Mouse (Mus musculus) intestine, postnatal 0 days (tissue): ENCODE measurements around the gene Ctdspl. TPM values are rescaled to one million over a fixed set of nuclear protein-coding genes. Genes with fewer than 3 reads are reported as not detected.

Source experiments
- ATAC-seq: fragments of 200-750 bp; cut with Nextera tagmentation; 2 replicates; pipeline ENCODE4 v1.8.0; 2017; ENCODE audit warnings: mild to moderate bottlenecking, moderate TSS enrichment, moderate library complexity
- H3K27ac ChIP-seq: fragments of 300-500 bp; sonication (generic); 2 replicates; pipeline ENCODE4 v1.5.1; 2014; ENCODE audit warnings: mild to moderate bottlenecking, low read depth, low read length, moderate library complexity
- H3K27me3 ChIP-seq: fragments of 300-500 bp; sonication (generic); replicated peaks from 2 replicates; pipeline ENCODE4 v1.6.1; 2014; ENCODE audit warnings: low read length, mixed read lengths; ENCODE audit not compliant: control insufficient read depth, insufficient read depth
- H3K36me3 ChIP-seq: fragments of 300-500 bp; sonication (generic); 2 replicates; pipeline ENCODE4 v1.6.1; 2014; ENCODE audit warnings: mild to moderate bottlenecking, moderate library complexity; ENCODE audit not compliant: control insufficient read depth, insufficient read depth
- H3K4me1 ChIP-seq: fragments of 300-500 bp; sonication (generic); replicated peaks from 2 replicates; pipeline ENCODE4 v1.6.1; 2014; ENCODE audit warnings: antibody characterized with exemption, low read length, mixed read lengths; ENCODE audit not compliant: control insufficient read depth, insufficient read depth
- H3K4me2 ChIP-seq: fragments of 300-500 bp; sonication (generic); replicated peaks from 2 replicates; pipeline ENCODE4 v1.6.1; 2014; ENCODE audit warnings: low read depth, mild to moderate bottlenecking, moderate library complexity
- H3K4me3 ChIP-seq: fragments of 300-500 bp; sonication (generic); 2 replicates; pipeline ENCODE4 v1.5.1; 2014; ENCODE audit warnings: low read depth, low read length
- H3K9ac ChIP-seq: fragments of 300-500 bp; sonication (generic); 2 replicates; pipeline ENCODE4 v1.6.1; 2014; ENCODE audit warnings: mild to moderate bottlenecking, low read depth, low read length
- H3K9me3 ChIP-seq: fragments of 300-500 bp; sonication (generic); 2 replicates; pipeline ENCODE4 v1.6.1; 2016; ENCODE audit warnings: mixed run types; ENCODE audit not compliant: control insufficient read depth
- CTCF ChIP-seq: sonication (generic); IDR thresholded peaks from 2 replicates; pipeline ENCODE4 v1.5.1; 2016; ENCODE audit warnings: low read depth, mild to moderate bottlenecking, control low read depth, antibody characterized with exemption, moderate library complexity
- WGBS: fragments of 180-500 bp; shearing (Covaris S2); extraction: QIAGEN DNeasy Blood & Tissue Kit; methylation state at CpG from one replicate; pipeline ENCODE4 v1.1.7; 2014; 5-methylcytosine and 5-hydroxymethylcytosine counted together
- microRNA-seq: library from miRNA; unstranded; fragments of <30 nt; microRNA quantifications from one replicate; pipeline ENCODE4, GENCODE M21; 2016
- polyA plus RNA-seq: library from polyadenylated mRNA; unstranded; fragments of >200 nt; fragmentation: Nextera tagmentation; extraction: Ambion mirVana; gene quantifications from 2 replicates; pipeline ENCODE4 v1.2.1, GENCODE M21; 2015

Gene Ctdspl
- polyA plus RNA-seq, 1 experiment from 2014 or later, result 17.0 TPM

GRCm38 (mm10) chr9:119091581-119092310 lies 165.5 kb downstream of the Ctdspl start:
- TF ChIP-seq CTCF, result no peak
- no peak for ATAC-seq
- H3K36me3 ChIP-seq, result no peaks in the 10 kb centered on the region
- 74% methylated on average over 12 of the region's 12 CpGs for WGBS
- peak overlapping the region; percentile 86; the same call in 1 of the 2 replicates for H3K4me2 ChIP-seq
- no peak overlapping the region for H3K9ac ChIP-seq
- no peaks in the 10 kb centered on the region for H3K9me3 ChIP-seq
- H3K4me3 ChIP-seq, result no peak overlapping the region
- H3K4me1 ChIP-seq, result no peaks in the 10 kb centered on the region
- no peak overlapping the region for H3K27ac ChIP-seq
- peaks cover 4% of the 10 kb centered on the region; the same call in 1 of the 2 replicates for H3K27me3 ChIP-seq

- H3K27me3 ChIP-seq, result peaks cover 4% of the 10 kb centered on the region; the same call in 1 of the 2 replicates
- ATAC-seq, result no peak
- no peaks in the 10 kb centered on the region for H3K9me3 ChIP-seq
- H3K9ac ChIP-seq, result peak overlapping the region; percentile 51
- no peak for TF ChIP-seq CTCF
- peak overlapping the region; percentile 54 for H3K4me3 ChIP-seq
- H3K36me3 ChIP-seq, result no peaks in the 10 kb centered on the region
- WGBS, result 5% methylated on average over 45 of the region's 45 CpGs
- no peak overlapping the region for H3K27ac ChIP-seq
- peak overlapping the region; percentile 86 for H3K4me2 ChIP-seq
- H3K4me1 ChIP-seq, result no peaks in the 10 kb centered on the region
These were observed 166.5 kb downstream of the Ctdspl start for GRCm38 (mm10) chr9:119092473-119093418.

Small RNA genes within 50 kb of the gene (microRNA-seq; reads per million reads assigned to microRNA genes)
- 17.9 reads per million, percentile 27 among the genes with 10 or more reads in this experiment for gene Mir26a-1

Other genes starting within 250 kb of the Ctdspl start
- 3.6 and 5.1 TPM in 2 replicates for gene Vill, start 126.3 kb downstream of the Ctdspl start, polyA plus RNA-seq
- 6.3 and 6.5 TPM in 2 replicates for gene Plcd1, start 167.0 kb downstream of the Ctdspl start, polyA plus RNA-seq
- gene Dlec1, start 176.0 kb downstream of the Ctdspl start, polyA plus RNA-seq, result 0.05 and 0.07 TPM in 2 replicates
- 16.4 and 17.5 TPM in 2 replicates for gene Acaa1b, start 230.6 kb downstream of the Ctdspl start, polyA plus RNA-seq
- not detected in 2 replicates for gene Gm47289, start 232.7 kb downstream of the Ctdspl start, polyA plus RNA-seq